Mouse (Mus musculus) right cerebral cortex, postnatal 25 days (tissue): ENCODE results near the gene Pou6f1.
"Not testable (repeated sequence)": the region's sequence is repeated elsewhere in the genome, so short reads cannot be mapped to it uniquely, and the experiment has no call there.

Experiments used
- DNase-seq: peaks from one replicate; pipeline ENCODE4 v3.0.0; 2022

Gene Pou6f1

DNA sequence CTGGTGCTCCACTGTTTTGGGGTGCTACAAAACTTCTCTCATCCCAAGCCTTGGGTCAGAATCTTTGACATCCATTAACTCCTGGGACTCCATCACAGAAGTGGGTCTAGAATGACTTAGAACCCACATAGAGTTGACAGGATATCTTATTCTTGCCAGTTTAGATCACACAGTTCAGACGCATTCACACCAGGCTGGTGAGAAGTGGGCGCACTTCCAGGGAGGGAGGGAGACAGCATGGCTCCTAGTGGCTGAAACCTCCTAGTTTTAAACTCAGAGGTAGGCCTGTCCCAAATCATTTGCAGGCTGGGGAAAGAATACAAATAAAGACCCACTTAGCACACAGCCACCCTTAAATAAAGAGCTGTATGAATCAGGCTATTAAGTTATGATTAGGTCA lies 25.4 kb downstream of the Pou6f1 start:
- no peak for DNase-seq

DNA sequence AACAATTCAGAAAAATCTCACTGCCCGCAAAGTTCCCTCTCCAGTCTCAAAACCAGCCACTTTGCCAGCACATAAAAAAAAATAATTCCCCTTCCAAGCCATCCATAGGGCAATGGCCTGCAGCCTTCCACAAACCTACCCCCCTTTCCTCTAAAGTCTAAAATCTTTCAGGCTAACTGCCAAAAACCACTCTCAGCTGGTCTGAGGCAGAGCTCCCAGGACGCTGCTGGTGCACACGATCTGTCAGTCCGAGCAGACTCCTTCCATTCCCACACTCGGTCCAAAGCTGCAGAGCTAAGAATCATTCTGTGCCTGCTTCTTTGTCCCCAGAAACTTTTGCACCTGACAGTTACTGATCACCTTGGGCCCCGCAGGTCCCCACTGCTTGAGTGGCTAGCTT lies 25.8 kb downstream of the Pou6f1 start:
- no peak for DNase-seq

DNA sequence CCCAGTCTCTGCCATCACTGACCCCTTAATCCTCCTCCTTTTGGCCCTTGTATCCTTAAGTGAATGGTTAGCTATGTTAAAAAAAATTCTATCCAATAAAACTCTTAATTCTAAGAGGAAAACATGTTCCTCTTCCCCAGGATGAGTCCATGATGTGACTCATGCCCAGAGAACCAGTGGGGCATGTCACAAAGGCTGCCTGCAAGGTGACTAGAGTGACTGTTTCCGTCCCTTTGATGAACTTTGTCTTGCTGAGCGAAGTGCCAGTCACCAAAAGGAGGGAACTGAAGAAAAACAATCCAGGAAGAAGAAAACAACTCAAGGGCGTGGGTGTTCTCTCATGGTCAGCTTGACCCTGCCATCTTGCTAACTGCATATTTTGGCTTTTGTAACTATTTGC lies 30.5 kb downstream of the Pou6f1 start:
- DNase-seq: no peak

DNA sequence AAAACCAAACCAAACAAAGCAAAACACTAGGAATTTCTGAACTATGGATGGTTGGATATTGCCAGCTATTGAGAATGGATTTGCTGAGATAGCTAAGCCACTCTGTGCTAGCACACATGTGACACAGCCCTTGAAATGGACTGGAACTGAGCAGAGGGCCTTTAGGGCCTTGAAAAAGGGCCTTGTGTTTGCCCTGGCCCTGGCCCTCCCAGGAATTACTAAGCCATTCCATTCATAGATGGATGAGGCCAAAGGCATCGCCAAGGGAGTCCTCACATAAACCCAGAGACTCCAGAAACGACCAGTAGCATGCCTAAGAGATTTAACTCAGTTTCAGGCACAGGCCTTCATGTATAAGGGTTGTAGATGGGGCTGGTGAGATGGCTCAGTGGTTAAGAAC lies 33.3 kb downstream of the Pou6f1 start:
- DNase-seq: no peak

DNA sequence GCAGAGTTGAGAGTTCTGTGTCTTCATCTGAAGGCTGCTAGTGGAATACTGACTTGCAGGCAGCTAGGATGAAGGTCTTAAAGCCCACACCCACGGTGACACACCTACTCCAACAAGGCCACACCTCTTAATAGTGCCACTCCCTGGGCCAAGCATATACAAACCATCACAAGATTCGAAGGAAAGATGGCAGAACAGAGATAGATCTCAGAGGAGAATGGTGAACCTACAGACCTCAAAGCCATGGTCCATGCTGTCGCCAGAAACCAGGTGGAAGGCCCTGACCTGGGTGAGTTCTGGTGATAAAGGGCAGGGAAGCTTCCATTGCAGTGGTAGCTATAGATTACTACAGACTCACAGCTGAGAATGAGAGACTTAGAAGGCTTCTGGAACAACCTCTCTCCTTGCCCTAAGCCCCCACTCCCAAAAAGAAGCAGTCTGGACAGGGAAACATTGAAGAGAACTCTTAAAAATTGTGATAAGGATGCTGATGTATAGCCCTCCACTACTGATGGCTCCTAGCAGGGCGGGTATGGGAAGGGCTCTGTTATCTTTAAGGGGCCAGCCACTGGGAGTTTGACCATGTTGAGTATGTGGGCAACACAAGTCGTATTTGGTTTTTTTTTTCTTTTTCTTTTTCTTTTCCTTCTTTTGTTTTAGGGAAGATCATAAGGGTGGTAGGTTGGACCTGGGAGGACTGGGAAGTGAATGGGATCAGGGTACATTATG lies 41.9 kb downstream of the Pou6f1 start:
- no peak for DNase-seq

DNA sequence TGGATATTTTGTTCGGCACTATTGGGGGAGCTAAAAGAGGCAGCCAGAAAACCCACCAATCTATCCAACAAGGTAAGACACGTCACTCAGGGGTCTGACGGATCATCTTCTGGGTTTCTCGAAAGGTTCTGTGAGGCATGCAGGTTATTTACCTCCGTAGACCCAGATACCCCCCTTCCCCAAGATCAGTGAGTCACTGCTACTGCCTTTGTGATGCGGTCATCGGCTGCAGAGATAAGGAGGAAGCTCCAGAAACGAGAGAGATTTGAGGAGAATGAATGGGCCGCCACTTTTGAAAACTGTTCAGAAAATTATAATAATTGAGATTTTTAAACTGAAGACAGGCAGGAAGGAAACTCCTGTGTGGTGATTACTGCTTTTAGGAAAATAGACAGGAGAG lies 43.4 kb downstream of the Pou6f1 start:
- no peak for DNase-seq

DNA sequence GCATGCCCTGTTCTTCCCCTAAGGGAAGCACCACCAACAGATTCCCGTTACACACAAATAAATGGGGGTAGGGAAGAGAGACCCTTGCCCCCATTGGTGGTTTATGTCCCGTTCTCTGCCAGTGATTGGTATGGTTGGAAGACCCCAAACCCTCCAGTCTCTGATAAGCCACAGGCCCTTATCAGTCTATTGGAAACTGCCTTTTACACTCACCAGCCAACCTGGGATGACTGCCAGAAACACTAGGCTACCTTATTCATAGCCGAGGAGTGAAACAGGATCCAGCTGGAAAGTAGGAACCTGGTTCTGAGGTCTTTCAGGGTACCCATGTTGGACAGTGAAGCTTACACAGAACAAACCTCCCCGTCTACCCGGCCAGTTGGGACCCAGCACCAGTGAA lies 43.8 kb downstream of the Pou6f1 start:
- no peak for DNase-seq

DNA sequence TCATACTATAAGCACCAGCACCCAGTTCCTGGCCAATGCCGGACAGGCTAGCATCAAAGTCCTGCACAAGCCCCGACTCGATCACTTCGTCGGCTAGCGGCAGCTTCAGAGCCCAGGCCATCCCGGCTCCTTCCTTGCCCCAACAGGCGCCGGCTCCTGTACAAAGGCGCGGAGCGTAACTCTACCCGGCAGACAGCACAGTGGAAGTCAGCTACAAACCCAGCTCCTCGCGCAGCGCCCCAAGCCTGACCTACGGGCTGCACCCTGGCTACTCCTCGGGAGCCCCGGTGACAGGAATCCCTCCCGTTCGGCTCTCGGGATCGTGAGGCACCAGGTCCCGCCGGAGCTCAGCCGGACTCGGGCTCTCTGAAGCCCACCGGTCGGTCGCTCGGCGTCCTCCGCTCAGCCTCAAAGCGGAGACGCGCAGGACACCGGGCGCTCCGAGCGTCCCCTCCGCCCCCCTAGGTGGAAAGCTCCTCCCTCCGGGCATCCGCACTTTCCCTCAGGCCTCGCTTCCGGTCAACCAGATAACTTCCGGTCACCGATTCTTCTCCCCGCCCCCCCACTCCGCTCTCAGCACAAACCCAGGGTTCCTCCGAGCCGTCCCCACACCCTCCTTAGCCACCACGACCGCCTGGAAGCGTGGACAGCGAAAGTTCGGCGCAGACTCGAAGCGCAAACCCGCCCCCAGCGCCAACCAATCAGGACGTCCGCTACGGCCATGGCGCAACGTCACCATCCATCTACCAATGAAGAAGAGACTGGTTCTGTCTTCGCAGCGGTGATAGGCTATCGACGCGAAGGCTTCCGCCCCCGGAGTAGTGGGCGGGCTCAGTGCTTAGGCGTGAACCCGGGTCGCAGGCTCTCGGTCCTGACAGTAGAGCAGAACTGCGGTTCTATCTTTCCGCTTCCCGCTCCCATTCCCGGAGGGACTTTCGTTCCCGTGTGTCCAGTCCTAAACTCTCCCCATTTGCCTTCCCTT lies 48.2 kb downstream of the Pou6f1 start, which contains the start of gene Tfcp2:
TSS of gene Tfcp2 (minus strand) at position 683 of the 982 bp plus-strand sequence.
- DNase-seq: peak; percentile 98

DNA sequence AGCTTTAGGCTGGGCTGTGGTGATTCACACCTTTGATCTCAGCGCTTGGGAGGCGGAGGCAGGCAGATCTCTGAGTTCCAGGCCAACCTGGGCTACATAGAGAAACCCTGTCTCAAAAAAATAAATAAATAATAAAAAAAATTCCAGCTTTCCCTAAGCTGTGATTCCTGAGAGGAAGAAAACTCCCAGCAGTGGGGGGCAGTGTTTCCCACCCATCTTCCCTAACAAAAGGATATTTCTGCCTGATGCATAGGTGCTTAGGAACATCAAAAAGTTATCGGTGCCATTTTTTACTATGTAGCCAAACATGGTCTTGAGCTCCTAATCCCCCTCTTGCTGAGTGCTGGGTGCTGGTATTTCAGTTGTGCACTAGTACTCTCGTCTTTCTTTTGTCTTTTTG lies 49.5 kb downstream of the Pou6f1 start:
- no peak for DNase-seq

DNA sequence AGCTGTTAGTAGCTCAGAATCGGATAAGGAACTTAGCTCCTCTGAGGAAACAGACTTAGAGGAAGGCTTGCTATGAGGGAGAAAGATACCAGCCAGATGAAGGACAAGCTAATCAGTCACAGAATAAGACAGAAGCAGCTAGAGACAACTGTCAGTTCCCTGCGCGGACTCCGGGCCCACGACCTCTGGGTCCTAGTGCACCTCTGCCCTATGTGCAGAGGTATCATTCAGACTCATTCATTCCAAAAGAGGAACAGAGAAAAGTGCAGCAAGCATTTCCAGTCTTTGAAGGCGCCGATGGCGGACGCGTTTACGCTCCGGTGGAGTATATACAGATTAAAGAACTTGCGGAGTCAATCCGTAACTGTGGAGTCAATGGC lies 56.1 kb downstream of the Pou6f1 start:
- not testable (repeated sequence) for DNase-seq

DNA sequence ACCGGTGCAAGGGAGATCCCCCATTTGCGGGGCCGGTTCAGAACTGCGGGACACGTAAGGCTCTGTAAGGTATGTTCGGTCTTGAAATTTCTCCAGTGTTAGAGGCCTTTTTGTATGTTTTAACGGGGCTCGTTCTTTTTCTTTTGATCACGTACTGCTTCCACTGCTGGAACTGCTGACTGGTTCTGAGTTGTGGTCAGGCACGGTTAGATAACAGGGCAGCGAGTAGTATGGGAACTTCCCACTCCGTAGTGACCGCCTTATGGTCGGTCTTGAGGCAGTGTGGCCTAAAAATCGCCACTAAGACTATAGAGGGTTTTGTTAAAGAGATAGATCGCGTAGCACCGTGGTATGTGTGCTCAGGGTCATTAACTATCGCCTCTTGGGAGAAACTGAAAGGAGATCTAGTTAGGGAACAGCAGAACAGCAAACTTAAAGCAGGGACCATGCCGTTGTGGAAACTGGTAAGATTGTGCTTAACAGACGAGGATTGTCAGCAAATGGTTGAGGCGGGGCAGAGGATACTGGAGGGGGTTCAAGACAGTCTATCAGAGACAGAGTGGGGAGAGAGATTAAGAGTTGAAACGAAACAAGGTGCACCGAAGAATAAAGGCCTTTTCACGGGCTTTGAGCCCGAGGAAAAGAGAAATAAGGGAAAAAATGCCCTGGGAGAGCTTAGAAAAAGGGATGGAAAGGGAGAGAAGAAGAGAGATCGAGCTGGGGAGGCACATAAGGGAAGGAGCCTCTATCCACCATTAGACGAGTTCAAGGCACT lies 56.7 kb downstream of the Pou6f1 start:
- not testable (repeated sequence) for DNase-seq

DNA sequence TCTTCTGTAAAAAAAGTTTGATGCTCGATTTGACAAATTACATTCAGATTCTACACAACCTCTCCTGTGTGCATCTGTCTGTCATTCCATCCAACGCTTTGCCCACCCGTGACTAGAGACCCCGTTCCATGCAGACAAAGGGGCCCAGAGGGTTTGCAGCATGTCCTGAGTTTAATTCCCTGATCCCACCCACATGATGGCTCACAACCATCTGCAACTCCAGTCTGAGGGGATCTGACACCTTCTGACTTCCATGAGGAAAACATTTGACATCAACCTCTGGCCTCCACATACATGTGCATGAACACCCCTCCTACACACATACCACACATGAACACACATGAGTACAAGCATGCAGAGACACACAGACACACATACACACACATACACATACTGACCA lies 58.4 kb downstream of the Pou6f1 start:
- no peak for DNase-seq

DNA sequence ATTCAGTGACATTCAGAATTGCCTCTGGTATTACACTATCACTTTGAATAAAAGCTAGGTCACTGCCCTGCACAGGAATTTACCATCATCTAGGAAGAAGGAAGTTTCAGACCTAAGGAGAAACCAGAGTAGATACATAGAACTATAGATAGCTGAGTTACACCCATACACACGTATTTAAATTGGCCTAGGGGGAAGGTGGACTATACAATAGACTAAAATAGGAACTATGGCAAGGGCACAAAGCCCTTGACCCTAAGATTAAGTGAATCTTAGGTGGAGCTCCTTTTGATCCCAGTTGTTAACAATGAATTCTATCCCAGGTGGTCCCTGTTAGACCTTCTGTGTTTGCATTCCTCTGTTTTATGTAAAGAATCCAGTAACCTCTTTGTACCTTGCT lies 58.8 kb downstream of the Pou6f1 start:
- DNase-seq: not testable (repeated sequence)

DNA sequence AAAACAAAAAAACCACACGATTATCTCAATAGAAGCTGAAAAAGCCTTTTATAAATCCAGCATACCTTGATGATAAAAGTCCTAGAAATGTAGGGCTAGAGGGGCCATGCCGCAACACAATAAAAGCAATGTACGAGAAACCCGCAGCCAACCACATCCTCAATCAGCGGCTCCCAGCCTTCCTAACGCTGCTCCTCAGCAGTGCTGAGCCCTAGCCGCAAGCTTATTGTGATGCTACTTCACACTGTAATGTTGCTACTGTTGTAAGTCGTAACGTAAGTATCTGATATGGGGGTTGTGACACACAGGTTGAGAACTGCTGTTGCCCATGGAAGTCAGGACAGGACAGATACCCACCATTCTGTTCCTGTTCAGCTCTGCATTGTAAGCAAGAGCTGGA lies 60.4 kb downstream of the Pou6f1 start:
- no peak for DNase-seq

DNA sequence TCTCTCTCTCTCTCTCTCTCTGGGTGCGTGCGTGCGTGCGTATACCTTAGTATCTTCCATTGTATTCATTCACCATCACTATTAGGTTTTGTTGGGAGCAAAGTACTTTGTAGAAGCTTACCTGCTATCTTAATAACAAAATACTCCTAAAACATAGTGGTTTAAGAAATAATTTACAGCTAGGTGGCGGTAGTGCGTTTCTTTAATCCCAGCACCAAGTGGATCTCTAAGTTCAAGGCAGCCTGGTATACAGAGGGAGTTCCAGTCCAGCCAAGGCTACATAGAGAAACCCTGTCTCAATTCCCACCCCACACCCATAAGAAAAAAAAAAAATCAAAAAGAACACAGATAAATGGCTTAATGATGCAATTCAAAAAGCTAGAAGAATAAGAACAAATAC lies 61.9 kb downstream of the Pou6f1 start:
- DNase-seq: no peak

DNA sequence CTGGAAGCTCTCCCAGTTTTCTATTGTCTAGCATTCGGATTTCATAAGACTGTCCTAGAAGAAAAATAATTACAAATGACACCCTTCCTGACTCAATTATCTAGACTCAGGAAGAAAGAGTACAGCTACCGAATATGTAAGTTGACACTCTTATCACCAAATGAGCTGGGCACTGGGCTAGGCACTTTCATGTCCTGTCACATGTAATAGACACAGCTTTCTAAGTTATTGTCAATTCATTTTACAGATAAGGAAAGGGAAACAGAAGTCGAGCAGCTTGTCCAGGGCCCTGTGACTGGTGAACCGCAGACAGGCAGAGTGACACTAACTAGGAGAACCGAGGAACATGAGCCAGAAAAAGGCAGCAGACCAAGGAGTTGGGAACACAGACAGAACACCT lies 71.9 kb downstream of the Pou6f1 start:
- no peak for DNase-seq

DNA sequence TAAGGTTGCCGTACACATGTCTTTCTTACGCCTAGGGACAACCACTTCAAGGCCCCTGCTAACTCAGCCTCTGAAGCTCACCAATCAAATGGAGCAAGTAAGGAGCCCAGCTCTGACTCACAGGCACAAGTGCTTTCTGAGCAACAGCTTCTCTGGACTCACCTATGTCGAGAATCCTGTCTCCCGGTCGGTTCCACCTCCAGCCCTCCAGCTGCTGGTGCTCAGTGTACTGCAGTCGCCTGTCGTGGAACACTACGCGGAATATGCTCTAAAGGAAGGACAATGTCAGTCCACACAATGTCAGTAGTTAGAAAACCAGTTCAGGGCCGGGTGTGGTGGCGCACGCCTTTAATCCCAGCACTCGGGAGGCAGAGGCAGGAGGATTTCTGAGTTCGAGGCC lies 74.4 kb downstream of the Pou6f1 start:
- no peak for DNase-seq
